Mouse (Mus musculus): ENCODE data around the gene Adig.

DNA sequence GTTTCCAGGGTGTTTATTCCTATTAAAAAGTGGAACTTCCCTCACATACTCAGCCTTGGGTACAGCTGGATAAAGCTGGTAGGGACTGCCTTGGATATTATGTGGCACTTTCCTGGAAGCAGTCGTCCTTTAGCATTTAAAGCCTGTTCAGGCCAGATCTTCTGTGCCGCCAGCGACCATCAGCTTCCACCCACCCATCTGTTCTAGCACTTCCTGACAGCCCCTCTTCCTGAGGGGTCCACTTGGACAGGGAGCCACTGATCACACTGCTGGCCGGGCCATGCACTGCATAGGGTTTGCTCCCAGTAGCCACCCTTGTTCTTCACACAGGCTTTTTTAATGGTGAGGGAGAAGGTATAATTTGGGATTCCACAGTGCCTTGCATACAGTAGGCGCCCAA, 4.0 kb upstream of the Adig start:
- no peak for TF ChIP-seq ZC3H11A (IDR thresholded peaks at IDR 0.05; ENCODE audit: borderline replicate concordance, low read depth, low read length)
- TF ChIP-seq ZNF384 (IDR thresholded peaks at IDR 0.05; ENCODE audit: low read depth, low read length) = no peak
- TF ChIP-seq CHD2 (IDR thresholded peaks at IDR 0.05; ENCODE audit: low read depth, low read length) = no peak
- no peak for TF ChIP-seq MAFK (IDR thresholded peaks at IDR 0.05; ENCODE audit: insufficient read depth, low read depth, low read length)
- TF ChIP-seq HCFC1 (IDR thresholded peaks at IDR 0.05; ENCODE audit: borderline replicate concordance, insufficient read depth, low read length) = no peak
